Mouse (Mus musculus) MEL (cell line): ENCODE measurements around the gene Grhl1. TPM values are rescaled to one million over a fixed set of nuclear protein-coding genes. Genes with fewer than 3 reads are reported as not detected.

Source experiments
- DNase-seq: peaks from one replicate; pipeline ENCODE4 v3.0.0; 2011; ENCODE audit warnings: low read depth, low spot score
- H3K27ac ChIP-seq: 2 replicates; pipeline ENCODE4 v1.5.1; 2012; ENCODE audit warnings: low read depth, mild to moderate bottlenecking, control low read depth, low read length, moderate library complexity; ENCODE audit not compliant: control insufficient read depth
- H3K27me3 ChIP-seq, 2 experiments: fragments of 150-350 bp in 1 of 2; sonication (generic) in 1 of 2; 2 replicates each; pipeline ENCODE4 v1.6.1; 2012; ENCODE audit warnings: low read length in 2 of 2, mild to moderate bottlenecking in 2 of 2, improper control_type of control experiment in 1 of 2, moderate library complexity in 1 of 2; ENCODE audit not compliant: insufficient read depth in 2 of 2, control insufficient read depth in 1 of 2
- H3K36me3 ChIP-seq, 2 experiments: 2 replicates each; pipeline ENCODE4 v1.6.1; 2012 to 2014; ENCODE audit warnings: low read length in 2 of 2, improper control_type of control experiment in 1 of 2, inconsistent platforms in 1 of 2, mild to moderate bottlenecking in 1 of 2; ENCODE audit not compliant: insufficient read depth in 2 of 2, control insufficient read depth in 1 of 2
- H3K4me1 ChIP-seq, 2 experiments: fragments of 150-350 bp in 1 of 2; sonication (generic) in 1 of 2; 2 replicates each; pipeline ENCODE4 v1.6.1; 2012; ENCODE audit warnings: low read length in 2 of 2, improper control_type of control experiment in 1 of 2, mild to moderate bottlenecking in 1 of 2; ENCODE audit not compliant: insufficient read depth in 2 of 2, control insufficient read depth in 1 of 2
- H3K4me3 ChIP-seq, 2 experiments: fragments of 150-350 bp in 1 of 2; sonication (generic) in 1 of 2; 2 replicates each; pipeline ENCODE4 v1.5.1; 2012; ENCODE audit warnings: low read depth in 2 of 2, low read length in 2 of 2, mild to moderate bottlenecking in 2 of 2, moderate library complexity in 2 of 2, control low read depth in 1 of 2, improper control_type of control experiment in 1 of 2; ENCODE audit not compliant: control insufficient read depth in 1 of 2, insufficient read depth in 1 of 2
- H3K79me2 ChIP-seq: 2 replicates; pipeline ENCODE4 v1.6.1; 2012; ENCODE audit warnings: mild to moderate bottlenecking, low read length, moderate library complexity; ENCODE audit not compliant: control insufficient read depth, poor library complexity, insufficient read depth
- H3K9ac ChIP-seq: 2 replicates; pipeline ENCODE4 v1.6.1; 2012; ENCODE audit warnings: low read depth, mild to moderate bottlenecking, control low read depth, low read length, moderate library complexity; ENCODE audit not compliant: control insufficient read depth, poor library complexity, severe bottlenecking
- H3K9me3 ChIP-seq: fragments of 150-350 bp; sonication (generic); replicated peaks from 2 replicates; pipeline ENCODE4 v1.6.1; 2012; ENCODE audit warnings: mild to moderate bottlenecking, low read length, improper control_type of control experiment, moderate library complexity; ENCODE audit not compliant: insufficient read depth
- BHLHE40 ChIP-seq: IDR thresholded peaks from 2 replicates; pipeline ENCODE4 v1.6.1; 2012; ENCODE audit warnings: low read depth, mild to moderate bottlenecking, inconsistent platforms, low read length, improper control_type of control experiment, borderline replicate concordance
- CHD1 ChIP-seq: IDR thresholded peaks from 2 replicates; pipeline ENCODE4 v1.6.1; 2012; ENCODE audit warnings: low read depth, mild to moderate bottlenecking, inconsistent platforms, low read length, improper control_type of control experiment
- CTCF ChIP-seq, 3 experiments: IDR thresholded peaks in 2 of 3; conservative IDR thresholded peaks in 1 of 3; 2 replicates each; pipeline ENCODE4 v1.5.1; 2011 to 2012; ENCODE audit warnings: low read length in 3 of 3, low read depth in 2 of 3, mild to moderate bottlenecking in 2 of 3, improper control_type of control experiment in 1 of 3, inconsistent platforms in 1 of 3, mixed read lengths in 1 of 3, moderate library complexity in 1 of 3; ENCODE audit not compliant: control insufficient read depth in 1 of 3, insufficient read depth in 1 of 3, poor library complexity in 1 of 3, severe bottlenecking in 1 of 3
- E2F4 ChIP-seq: IDR thresholded peaks from 2 replicates; pipeline ENCODE4 v1.6.1; 2011; ENCODE audit warnings: low read depth, low read length, improper control_type of control experiment, borderline replicate concordance
- ELF1 ChIP-seq: IDR thresholded peaks from 2 replicates; pipeline ENCODE4 v1.6.1; 2014; ENCODE audit warnings: low read depth, mild to moderate bottlenecking, inconsistent platforms, low read length, improper control_type of control experiment, moderate library complexity
- EP300 ChIP-seq, 2 experiments: IDR thresholded peaks; 2 replicates each; pipeline ENCODE4 v1.6.1; 2011; ENCODE audit warnings: improper control_type of control experiment in 2 of 2, low read length in 2 of 2, low read depth in 1 of 2, mild to moderate bottlenecking in 1 of 2
- ETS1 ChIP-seq: IDR thresholded peaks from 2 replicates; pipeline ENCODE4 v1.6.1; 2012; ENCODE audit warnings: low read depth, mild to moderate bottlenecking, inconsistent platforms, low read length, improper control_type of control experiment, moderate library complexity
- GABPA ChIP-seq: IDR thresholded peaks from 2 replicates; pipeline ENCODE4 v1.6.1; 2012; ENCODE audit warnings: low read depth, mild to moderate bottlenecking, inconsistent platforms, low read length, improper control_type of control experiment, moderate library complexity
- GATA1 ChIP-seq: IDR thresholded peaks from 2 replicates; pipeline ENCODE4 v1.6.1; 2011; ENCODE audit warnings: low read depth, low read length, improper control_type of control experiment
- JUND ChIP-seq: IDR thresholded peaks from 2 replicates; pipeline ENCODE4 v1.6.1; 2011; ENCODE audit warnings: low read depth, mild to moderate bottlenecking, improper control_type of control experiment, low read length
- KAT2A ChIP-seq: conservative IDR thresholded peaks from 2 replicates; pipeline ENCODE4 v1.6.1; 2012; ENCODE audit warnings: low read depth, low read length, improper control_type of control experiment, inconsistent platforms
- MAFK ChIP-seq: IDR thresholded peaks from 2 replicates; pipeline ENCODE4 v1.6.1; 2011; ENCODE audit warnings: low read depth, mild to moderate bottlenecking, low read length, improper control_type of control experiment, borderline replicate concordance
- MAX ChIP-seq: IDR thresholded peaks from 2 replicates; pipeline ENCODE4 v1.6.1; 2011; ENCODE audit warnings: low read length, improper control_type of control experiment
- MAZ ChIP-seq: IDR thresholded peaks from 2 replicates; pipeline ENCODE4 v1.6.1; 2012; ENCODE audit warnings: low read depth, mild to moderate bottlenecking, inconsistent platforms, low read length, improper control_type of control experiment
- MXI1 ChIP-seq: IDR thresholded peaks from 2 replicates; pipeline ENCODE4 v1.6.1; 2011; ENCODE audit warnings: mild to moderate bottlenecking, low read depth, low read length, improper control_type of control experiment
- MYB ChIP-seq: IDR thresholded peaks from 2 replicates; pipeline ENCODE4 v1.6.1; 2011; ENCODE audit warnings: mild to moderate bottlenecking, low read depth, low read length, improper control_type of control experiment
- MYC ChIP-seq: IDR thresholded peaks from 2 replicates; pipeline ENCODE4 v1.6.1; 2011; ENCODE audit warnings: low read depth, mild to moderate bottlenecking, low read length, improper control_type of control experiment, moderate library complexity
- NELFE ChIP-seq: IDR thresholded peaks from 2 replicates; pipeline ENCODE4 v1.6.1; 2011; ENCODE audit warnings: low read depth, low read length, improper control_type of control experiment
- POLR2A ChIP-seq, 2 experiments: IDR thresholded peaks; 2 replicates each; pipeline ENCODE4 v1.6.1; 2011 to 2012; ENCODE audit warnings: low read length in 2 of 2, mild to moderate bottlenecking in 2 of 2, control low read depth in 1 of 2, improper control_type of control experiment in 1 of 2, low read depth in 1 of 2, moderate library complexity in 1 of 2; ENCODE audit not compliant: control insufficient read depth in 1 of 2, insufficient read depth in 1 of 2, poor library complexity in 1 of 2
- RCOR1 ChIP-seq: IDR thresholded peaks from 2 replicates; pipeline ENCODE4 v1.6.1; 2012; ENCODE audit warnings: low read depth, mild to moderate bottlenecking, inconsistent platforms, low read length, improper control_type of control experiment
- SIN3A ChIP-seq: IDR thresholded peaks from 2 replicates; pipeline ENCODE4 v1.6.1; 2012; ENCODE audit warnings: low read length, improper control_type of control experiment, inconsistent platforms
- TAL1 ChIP-seq: IDR thresholded peaks from 2 replicates; pipeline ENCODE4 v1.6.1; 2012; ENCODE audit warnings: mild to moderate bottlenecking, inconsistent platforms, low read length, moderate library complexity, mixed read lengths
- TBP ChIP-seq: IDR thresholded peaks from 2 replicates; pipeline ENCODE4 v1.8.0; 2011; ENCODE audit warnings: low read depth, low read length, improper control_type of control experiment
- TCF12 ChIP-seq: IDR thresholded peaks from 2 replicates; pipeline ENCODE4 v1.6.1; 2014; ENCODE audit warnings: low read depth, mild to moderate bottlenecking, inconsistent platforms, low read length, improper control_type of control experiment, moderate library complexity
- UBTF ChIP-seq: IDR thresholded peaks from 2 replicates; pipeline ENCODE4 v1.6.1; 2012; ENCODE audit warnings: low read depth, mild to moderate bottlenecking, inconsistent platforms, low read length, improper control_type of control experiment, moderate library complexity, borderline replicate concordance; ENCODE audit not compliant: insufficient read depth
- USF1 ChIP-seq: IDR thresholded peaks from 2 replicates; pipeline ENCODE4 v1.6.1; 2014; ENCODE audit warnings: low read depth, mild to moderate bottlenecking, inconsistent platforms, low read length, improper control_type of control experiment, moderate library complexity
- USF2 ChIP-seq, 2 experiments: IDR thresholded peaks; 2 replicates each; pipeline ENCODE4 v1.6.1; 2011 to 2012; ENCODE audit warnings: improper control_type of control experiment in 2 of 2, low read length in 2 of 2, borderline replicate concordance in 1 of 2, inconsistent platforms in 1 of 2, low read depth in 1 of 2, mild to moderate bottlenecking in 1 of 2; ENCODE audit not compliant: insufficient read depth in 1 of 2
- ZKSCAN1 ChIP-seq: IDR thresholded peaks from 2 replicates; pipeline ENCODE4 v1.6.1; 2012; ENCODE audit warnings: low read depth, mild to moderate bottlenecking, inconsistent platforms, low read length, improper control_type of control experiment, moderate library complexity
- ZMIZ1 ChIP-seq: IDR thresholded peaks from 2 replicates; pipeline ENCODE4 v1.6.1; 2012; ENCODE audit warnings: low read depth, mild to moderate bottlenecking, inconsistent platforms, low read length, improper control_type of control experiment, moderate library complexity
- ZNF384 ChIP-seq: IDR thresholded peaks from 2 replicates; pipeline ENCODE4 v1.6.1; 2012; ENCODE audit warnings: low read depth, mild to moderate bottlenecking, inconsistent platforms, low read length, improper control_type of control experiment
- polyA plus RNA-seq, 2 experiments: library from polyadenylated mRNA; stranded (reverse) in 1 of 2; unstranded in 1 of 2; fragments of >175 nt in 1 of 2; fragments of >200 nt in 1 of 2; gene quantifications; 2 replicates each; pipeline versions ENCODE4 v1.2.1 to v1.2.4; 2012; ENCODE audit warnings: low replicate concordance in 2 of 2, low read depth in 1 of 2; ENCODE audit not compliant: insufficient read length in 2 of 2, insufficient read depth in 1 of 2, missing spikeins in 1 of 2
- total RNA-seq: library from RNA; depleted of rRNA; stranded (reverse); fragments of 300-350 nt; gene quantifications from 2 replicates; pipeline ENCODE4 v1.2.3, GENCODE M21; 2012

Gene Grhl1
- total and polyA plus RNA-seq, 3 experiments: 0.50 to 1.3 TPM; not detected in 1

- TF ChIP-seq ZKSCAN1 (no peak), POLR2A (IDR thresholded peaks at IDR 0.05; ENCODE audit: control insufficient read depth in 1 of 2, insufficient read depth in 1 of 2, low read depth in 1 of 2, low read length in 2 of 2, poor library complexity in 1 of 2) (no peak), MAX (no peak), EP300 (IDR thresholded peaks at IDR 0.05; ENCODE audit: low read depth in 1 of 2, low read length in 2 of 2) (no peak)
- Histone ChIP-seq H3K79me2 (no peaks in the 10 kb centered on the region), H3K4me3 (no peak overlapping the region), H3K27ac (no peak overlapping the region), H3K9me3 (no peaks in the 10 kb centered on the region), H3K36me3 (peaks cover 0 to 30% of the 10 kb centered on the region in 2 experiments; a peak in 2 of 4 replicates), H3K4me1 (peaks cover 10 to 35% of the 10 kb centered on the region in 2 experiments), H3K27me3 (no peaks in the 10 kb centered on the region), H3K9ac (no peak overlapping the region)
- DNase-seq: peak; percentile 38
Measured at GRCm38 (mm10) chr12:24642370-24642802, 70.3 kb downstream of the Grhl1 start.

GRCm38 (mm10) chr12:24644125-24644571 is 72.1 kb downstream of the Grhl1 start:
- Histone ChIP-seq H3K79me2 (no peaks in the 10 kb centered on the region), H3K9me3 (no peaks in the 10 kb centered on the region), H3K27ac (peak overlapping the region; percentile 95), H3K27me3 (no peaks in the 10 kb centered on the region), H3K36me3 (peaks cover 0 to 30% of the 10 kb centered on the region in 2 experiments; a peak in 2 of 4 replicates), H3K4me1 (peaks cover 10 to 35% of the 10 kb centered on the region in 2 experiments), H3K4me3 (no peak overlapping the region), H3K9ac (peak overlapping the region; percentile 55)
- DNase-seq: peak; percentile 97
- TF ChIP-seq ZKSCAN1 (no peak), KAT2A (no peak), EP300 (IDR thresholded peaks at IDR 0.05; ENCODE audit: low read depth in 1 of 2, low read length in 2 of 2) (peak; percentile 87 to 89), CHD1 (no peak), JUND (no peak), GABPA (no peak), MYC (no peak), MAX (peak; percentile 55; the same call in 1 of the 2 replicates), CTCF (IDR thresholded peaks at IDR 0.05 in 2 of 3, conservative IDR thresholded peaks at IDR 0.05 in 1 of 3; ENCODE audit: control insufficient read depth in 1 of 3, insufficient read depth in 1 of 3, low read depth in 2 of 3, low read length in 3 of 3, poor library complexity in 1 of 3, severe bottlenecking in 1 of 3) (no peak), USF1 (no peak), ELF1 (0 out of 2 replicates have a peak, but pooled peaks have one; percentile 28), NELFE (peak; percentile 26; the same call in 1 of the 2 replicates), ZNF384 (no peak), ETS1 (peak; percentile 72), TCF12 (peak; percentile 82), GATA1 (peak; percentile 92), MAZ (peak; percentile 62; the same call in 1 of the 2 replicates), POLR2A (IDR thresholded peaks at IDR 0.05; ENCODE audit: control insufficient read depth in 1 of 2, insufficient read depth in 1 of 2, low read depth in 1 of 2, low read length in 2 of 2, poor library complexity in 1 of 2) (no peak), MAFK (no peak), RCOR1 (no peak), MYB (no peak), MXI1 (peak; percentile 37; the same call in 1 of the 2 replicates), UBTF (no peak), BHLHE40 (0 out of 2 replicates have a peak, but pooled peaks have one; percentile 7), SIN3A (peak; percentile 68), ZMIZ1 (no peak), E2F4 (no peak), USF2 (IDR thresholded peaks at IDR 0.05; ENCODE audit: borderline replicate concordance in 1 of 2, insufficient read depth in 1 of 2, low read depth in 1 of 2, low read length in 2 of 2) (no peak), TBP (no peak), TAL1 (peak; percentile 83)
